Mouse (Mus musculus): Measurements from ENCODE around the gene Ern1. TPM values are rescaled to one million over a fixed set of nuclear protein-coding genes. Genes with fewer than 3 reads are reported as not detected.
"Not testable (repeated sequence)": the region's sequence is repeated elsewhere in the genome, so short reads cannot be mapped to it uniquely, and the experiment has no call there.

Ern1 gene
- polyA plus RNA-seq, 1 experiment from 2014 or later = 4.7 TPM

GRCm38 (mm10) chr11:106394055-106394454, 93.6 kb downstream of the Ern1 start:
- H3K36me3 ChIP-seq (ENCODE audit: control insufficient read depth, insufficient read depth); H3K9ac ChIP-seq (ENCODE audit: low read length); H3K4me2 ChIP-seq (ENCODE audit: low read depth, low read length); H3K4me3 ChIP-seq (ENCODE audit: low read length); ATAC-seq (replicated peaks; ENCODE audit: extremely low read depth, insufficient read depth, low FRiP score); H3K27me3 ChIP-seq (ENCODE audit: control insufficient read depth, insufficient read depth, low read length); H3K9me3 ChIP-seq (replicated peaks; ENCODE audit: control insufficient read depth, low read length); H3K4me1 ChIP-seq (ENCODE audit: control insufficient read depth, insufficient read depth, low read length); H3K27ac ChIP-seq (ENCODE audit: low read length): not testable (repeated sequence)
- WGBS = 64% methylated on average over 2 of the region's 2 CpGs

- Histone ChIP-seq H3K4me3 (ENCODE audit: low read length) (no peak overlapping the region), H3K27ac (ENCODE audit: low read length) (no peak overlapping the region), H3K36me3 (ENCODE audit: control insufficient read depth, insufficient read depth) (no peaks in the 10 kb centered on the region), H3K9ac (ENCODE audit: low read length) (no peak overlapping the region), H3K27me3 (ENCODE audit: control insufficient read depth, insufficient read depth, low read length) (no peaks in the 10 kb centered on the region), H3K9me3 (replicated peaks; ENCODE audit: control insufficient read depth, low read length) (no peaks in the 10 kb centered on the region), H3K4me1 (ENCODE audit: control insufficient read depth, insufficient read depth, low read length) (peaks cover 9% of the 10 kb centered on the region), H3K4me2 (ENCODE audit: low read depth, low read length) (no peak overlapping the region)
- no peak for ATAC-seq (replicated peaks; ENCODE audit: extremely low read depth, insufficient read depth, low FRiP score)
- WGBS = 59% methylated on average over 4 of the region's 4 CpGs
These were observed 94.4 kb downstream of the Ern1 start for GRCm38 (mm10) chr11:106393331-106393616.

GRCm38 (mm10) chr11:106392597-106393330, 94.9 kb downstream of the Ern1 start:
- Histone ChIP-seq H3K9ac (ENCODE audit: low read length) (no peak overlapping the region), H3K4me2 (ENCODE audit: low read depth, low read length) (no peak overlapping the region), H3K4me3 (ENCODE audit: low read length) (no peak overlapping the region), H3K27me3 (ENCODE audit: control insufficient read depth, insufficient read depth, low read length) (no peaks in the 10 kb centered on the region), H3K36me3 (ENCODE audit: control insufficient read depth, insufficient read depth) (no peaks in the 10 kb centered on the region), H3K9me3 (replicated peaks; ENCODE audit: control insufficient read depth, low read length) (no peaks in the 10 kb centered on the region), H3K4me1 (ENCODE audit: control insufficient read depth, insufficient read depth, low read length) (peaks cover 9% of the 10 kb centered on the region), H3K27ac (ENCODE audit: low read length) (no peak overlapping the region)
- WGBS = 66% methylated on average over 7 of the region's 7 CpGs
- ATAC-seq (replicated peaks; ENCODE audit: extremely low read depth, insufficient read depth, low FRiP score) = no peak

GRCm38 (mm10) chr11:106391546-106392188, 96.0 kb downstream of the Ern1 start:
- H3K4me1 ChIP-seq (ENCODE audit: control insufficient read depth, insufficient read depth, low read length) = peaks cover 9% of the 10 kb centered on the region
- H3K4me2 ChIP-seq (ENCODE audit: low read depth, low read length) = no peak overlapping the region
- no peak overlapping the region for H3K4me3 ChIP-seq (ENCODE audit: low read length)
- no peaks in the 10 kb centered on the region for H3K36me3 ChIP-seq (ENCODE audit: control insufficient read depth, insufficient read depth)
- H3K9ac ChIP-seq (ENCODE audit: low read length) = no peak overlapping the region
- H3K27me3 ChIP-seq (ENCODE audit: control insufficient read depth, insufficient read depth, low read length) = no peaks in the 10 kb centered on the region
- no peak overlapping the region for H3K27ac ChIP-seq (ENCODE audit: low read length)
- WGBS = 31% methylated on average over 6 of the region's 6 CpGs
- no peaks in the 10 kb centered on the region for H3K9me3 ChIP-seq (replicated peaks; ENCODE audit: control insufficient read depth, low read length)
- no peak for ATAC-seq (replicated peaks; ENCODE audit: extremely low read depth, insufficient read depth, low FRiP score)

- WGBS = 40% methylated on average over 3 of the region's 3 CpGs
- Histone ChIP-seq H3K4me2 (ENCODE audit: low read depth, low read length) (no peak overlapping the region), H3K4me3 (ENCODE audit: low read length) (no peak overlapping the region), H3K27me3 (ENCODE audit: control insufficient read depth, insufficient read depth, low read length) (no peaks in the 10 kb centered on the region), H3K9me3 (replicated peaks; ENCODE audit: control insufficient read depth, low read length) (no peaks in the 10 kb centered on the region), H3K4me1 (ENCODE audit: control insufficient read depth, insufficient read depth, low read length) (peaks cover 9% of the 10 kb centered on the region), H3K27ac (ENCODE audit: low read length) (0 out of 2 replicates have a peak overlapping the region, but pooled peaks have one; percentile 6), H3K9ac (ENCODE audit: low read length) (no peak overlapping the region), H3K36me3 (ENCODE audit: control insufficient read depth, insufficient read depth) (no peaks in the 10 kb centered on the region)
- ATAC-seq (replicated peaks; ENCODE audit: extremely low read depth, insufficient read depth, low FRiP score) = no peak
These were observed 96.9 kb downstream of the Ern1 start for GRCm38 (mm10) chr11:106390757-106391156.

- Histone ChIP-seq H3K36me3 (ENCODE audit: control insufficient read depth, insufficient read depth) (no peaks in the 10 kb centered on the region), H3K27me3 (ENCODE audit: control insufficient read depth, insufficient read depth, low read length) (no peaks in the 10 kb centered on the region), H3K9ac (ENCODE audit: low read length) (no peak overlapping the region), H3K4me2 (ENCODE audit: low read depth, low read length) (no peak overlapping the region), H3K9me3 (replicated peaks; ENCODE audit: control insufficient read depth, low read length) (no peaks in the 10 kb centered on the region), H3K4me3 (ENCODE audit: low read length) (no peak overlapping the region), H3K4me1 (ENCODE audit: control insufficient read depth, insufficient read depth, low read length) (peaks cover 9% of the 10 kb centered on the region), H3K27ac (ENCODE audit: low read length) (peak overlapping the region; percentile 67)
- 23% methylated on average over 3 of the region's 3 CpGs for WGBS
- no peak for ATAC-seq (replicated peaks; ENCODE audit: extremely low read depth, insufficient read depth, low FRiP score)
These were observed 98.0 kb downstream of the Ern1 start for GRCm38 (mm10) chr11:106389611-106390010.

GRCm38 (mm10) chr11:106387791-106388216, 99.8 kb downstream of the Ern1 start, which contains the start of gene Icam2:
Gene Icam2, minus strand, starts transcription at chr11:106388075.
- ATAC-seq (replicated peaks; ENCODE audit: extremely low read depth, insufficient read depth, low FRiP score) = no peak
- no peaks in the 10 kb centered on the region for H3K9me3 ChIP-seq (replicated peaks; ENCODE audit: control insufficient read depth, low read length)
- H3K4me2 ChIP-seq (ENCODE audit: low read depth, low read length) = peak within 1 kb of the TSS; percentile 13
- 60% methylated on average over 6 of the region's 6 CpGs for WGBS
- H3K27me3 ChIP-seq (ENCODE audit: control insufficient read depth, insufficient read depth, low read length) = no peaks in the 10 kb centered on the region
- peak within 1 kb of the TSS; percentile 15 for H3K4me3 ChIP-seq (ENCODE audit: low read length)
- H3K36me3 ChIP-seq (ENCODE audit: control insufficient read depth, insufficient read depth) = no peaks in the 10 kb centered on the region
- peak within 1 kb of the TSS; percentile 41 for H3K27ac ChIP-seq (ENCODE audit: low read length)
- H3K4me1 ChIP-seq (ENCODE audit: control insufficient read depth, insufficient read depth, low read length) = peaks cover 13% of the 10 kb centered on the region
- no peak within 1 kb of the TSS for H3K9ac ChIP-seq (ENCODE audit: low read length)

- no peaks in the 10 kb centered on the region for H3K9me3 ChIP-seq (replicated peaks; ENCODE audit: control insufficient read depth, low read length)
- H3K4me2 ChIP-seq (ENCODE audit: low read depth, low read length) = peak overlapping the region; percentile 13
- H3K27me3 ChIP-seq (ENCODE audit: control insufficient read depth, insufficient read depth, low read length) = no peaks in the 10 kb centered on the region
- H3K4me3 ChIP-seq (ENCODE audit: low read length) = peak overlapping the region; percentile 15
- no peak for ATAC-seq (replicated peaks; ENCODE audit: extremely low read depth, insufficient read depth, low FRiP score)
- peak overlapping the region; percentile 30; the same call in 1 of the 2 replicates for H3K27ac ChIP-seq (ENCODE audit: low read length)
- peaks cover 15% of the 10 kb centered on the region for H3K4me1 ChIP-seq (ENCODE audit: control insufficient read depth, insufficient read depth, low read length)
- H3K36me3 ChIP-seq (ENCODE audit: control insufficient read depth, insufficient read depth) = no peaks in the 10 kb centered on the region
- no peak overlapping the region for H3K9ac ChIP-seq (ENCODE audit: low read length)
- WGBS = 53% methylated on average over 6 of the region's 6 CpGs
These were observed 100.6 kb downstream of the Ern1 start for GRCm38 (mm10) chr11:106387020-106387419.

GRCm38 (mm10) chr11:106386409-106386808, 101.2 kb downstream of the Ern1 start:
- no peak for ATAC-seq (replicated peaks; ENCODE audit: extremely low read depth, insufficient read depth, low FRiP score)
- 79% methylated on average over 3 of the region's 3 CpGs for WGBS
- Histone ChIP-seq H3K9ac (ENCODE audit: low read length) (no peak overlapping the region), H3K4me3 (ENCODE audit: low read length) (no peak overlapping the region), H3K4me2 (ENCODE audit: low read depth, low read length) (no peak overlapping the region), H3K27me3 (ENCODE audit: control insufficient read depth, insufficient read depth, low read length) (no peaks in the 10 kb centered on the region), H3K9me3 (replicated peaks; ENCODE audit: control insufficient read depth, low read length) (no peaks in the 10 kb centered on the region), H3K27ac (ENCODE audit: low read length) (no peak overlapping the region), H3K4me1 (ENCODE audit: control insufficient read depth, insufficient read depth, low read length) (peaks cover 15% of the 10 kb centered on the region), H3K36me3 (ENCODE audit: control insufficient read depth, insufficient read depth) (no peaks in the 10 kb centered on the region)
